Mouse (Mus musculus) lung, postnatal 0 days (tissue): ENCODE data around the gene Lcp1.

Source experiments
- CTCF ChIP-seq: IDR thresholded peaks from 2 replicates; pipeline ENCODE4 v1.5.1; 2016; ENCODE audit warnings: antibody characterized with exemption, mild to moderate bottlenecking
- EP300 ChIP-seq: IDR thresholded peaks from 2 replicates; pipeline ENCODE4 v1.6.1; 2016; ENCODE audit warnings: antibody characterized with exemption, mild to moderate bottlenecking, control low read depth

DNA sequence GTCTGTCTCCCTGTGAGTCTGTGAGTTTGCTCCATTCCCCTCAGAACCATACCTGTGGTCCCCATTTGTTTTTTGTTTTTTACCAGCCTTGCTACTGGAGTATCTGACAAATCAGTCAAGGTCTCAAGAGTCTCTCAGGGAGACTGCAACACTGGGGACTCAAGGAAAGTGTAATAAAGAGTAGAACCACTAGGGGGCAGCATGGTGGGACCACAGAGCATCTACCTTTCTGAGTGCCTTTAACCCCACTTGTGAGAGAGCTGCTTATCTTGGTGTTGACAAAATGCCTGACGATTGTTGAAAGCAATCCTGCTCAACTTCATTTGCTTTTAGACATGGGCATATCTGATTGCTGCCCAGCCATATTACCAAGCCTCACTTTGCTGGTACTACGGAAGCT, 98.9 kb downstream of the Lcp1 start:
- TF ChIP-seq EP300 (no peak), CTCF (peak; percentile 71)
